Mouse (Mus musculus) liver, adult 2 months (tissue): ENCODE data around the gene Fbxo42.

Source experiments
- CTCF ChIP-seq: fragments of 200-500 bp; IDR thresholded peaks from 2 replicates; pipeline ENCODE4 v1.5.1; 2011; ENCODE audit warnings: low read depth, low read length, control low read depth
- POLR2A ChIP-seq: fragments of 200-500 bp; IDR thresholded peaks from 2 replicates; pipeline ENCODE4 v1.6.1; 2011; ENCODE audit warnings: low read length, control low read depth; ENCODE audit not compliant: insufficient read depth; ENCODE audit errors: extremely low read depth

GRCm38 (mm10) chr4:141134031-141134441, 13.7 kb upstream of the Fbxo42 start:
- TF ChIP-seq CTCF, result no peak
- no peak for TF ChIP-seq POLR2A
